ENCODE assay signal across 29 mouse cellular contexts in the genomic region with DNA sequence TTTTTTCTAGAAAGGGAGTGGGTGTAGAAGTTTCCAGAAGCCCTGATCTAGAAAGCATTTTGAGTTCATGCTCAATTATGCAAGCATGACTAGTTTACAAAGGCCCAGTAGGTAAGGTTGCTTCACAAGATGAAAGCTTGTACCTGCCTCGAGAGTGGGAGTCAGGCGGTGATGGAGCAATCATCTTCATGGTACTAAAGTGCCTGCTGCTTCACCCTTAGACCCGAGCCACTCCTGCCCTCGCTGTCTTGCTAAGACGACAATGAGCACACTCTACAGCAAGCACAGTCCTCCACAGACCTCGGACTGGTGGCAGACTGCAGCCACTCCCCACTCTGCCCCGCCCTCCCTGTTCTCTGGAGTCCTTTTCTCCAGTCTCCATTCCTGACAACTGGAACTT.
DNase-seq lines count a peak whose midpoint lies in the region; ATAC-seq and TF ChIP-seq lines count a peak whose summit lies in the region.
"Had no signal": no experiment of that assay in that cellular context is flagged by ENCODE, and none has a peak within 500 bp of the region (broad histone marks: within the 10 kb centered on the region; RNA-seq: fewer than 3 reads in every experiment).

No protein-coding gene starts in this region.

- no peak overlapping the region for H3K27ac ChIP-seq in forebrain, embryonic 11.5 days (ENCODE audit: low read depth, low read length)
- no peak overlapping the region for H3K27ac ChIP-seq in forebrain, postnatal 0 days (ENCODE audit: low read depth, low read length)
- H3K27ac ChIP-seq in layer of hippocampus, adult 2 months = peak overlapping the region; percentile 64
- H3K27ac ChIP-seq in left cerebral cortex, adult 2 months = no peak overlapping the region
- H3K27ac ChIP-seq: embryonic facial prominence, embryonic 10.5 days; embryonic facial prominence, embryonic 13.5 days; forebrain, embryonic 13.5 days; gastrocnemius, adult 2 months; heart, embryonic 10.5 days; heart, embryonic 13.5 days; hindbrain, embryonic 14.5 days had no signal

- TF ChIP-seq CTCF in forebrain, postnatal 0 days (IDR thresholded peaks at IDR 0.05; ENCODE audit: low read depth) = no peak
- no peak for TF ChIP-seq CTCF in layer of hippocampus, adult 2 months (conservative IDR thresholded peaks at IDR 0.05)
- no peak for TF ChIP-seq CTCF in left cerebral cortex, adult 2 months (IDR thresholded peaks at IDR 0.05)

- no peaks in the 10 kb centered on the region for H3K4me1 ChIP-seq in forebrain, embryonic 11.5 days (replicated peaks; ENCODE audit: control insufficient read depth, insufficient read depth, low read length)
- H3K4me1 ChIP-seq in forebrain, postnatal 0 days (ENCODE audit: insufficient read depth) = no peaks in the 10 kb centered on the region
- H3K4me1 ChIP-seq: embryonic facial prominence, embryonic 10.5 days; embryonic facial prominence, embryonic 13.5 days; forebrain, embryonic 13.5 days; heart, embryonic 10.5 days had no signal

- 76% methylated on average over 7 of the region's 7 CpGs for WGBS in forebrain, embryonic 11.5 days
- 81% methylated on average over 7 of the region's 7 CpGs for WGBS in forebrain, postnatal 0 days

- no peaks in the 10 kb centered on the region for H3K27me3 ChIP-seq in forebrain, embryonic 11.5 days (ENCODE audit: control insufficient read depth, insufficient read depth, low read length)
- H3K27me3 ChIP-seq in forebrain, postnatal 0 days (ENCODE audit: insufficient read depth, low read length) = no peaks in the 10 kb centered on the region
- H3K27me3 ChIP-seq: forebrain, embryonic 13.5 days; heart, embryonic 13.5 days had no signal

- no peaks in the 10 kb centered on the region for H3K9me3 ChIP-seq in forebrain, embryonic 11.5 days (ENCODE audit: control insufficient read depth, low read length)
- H3K9me3 ChIP-seq in forebrain, postnatal 0 days (ENCODE audit: low read length) = no peaks in the 10 kb centered on the region
- H3K9me3 ChIP-seq: embryonic facial prominence, embryonic 10.5 days; embryonic facial prominence, embryonic 13.5 days; forebrain, embryonic 13.5 days; heart, embryonic 10.5 days; heart, embryonic 13.5 days had no signal

- H3K4me3 ChIP-seq in forebrain, embryonic 11.5 days (ENCODE audit: low read depth, low read length) = no peak overlapping the region
- H3K4me3 ChIP-seq in forebrain, postnatal 0 days (ENCODE audit: low read depth, low read length) = no peak overlapping the region
- H3K4me3 ChIP-seq in layer of hippocampus, adult 2 months = no peak overlapping the region
- H3K4me3 ChIP-seq in left cerebral cortex, adult 2 months = no peak overlapping the region
- H3K4me3 ChIP-seq: embryonic facial prominence, embryonic 10.5 days; embryonic facial prominence, embryonic 13.5 days; erythroblast, embryonic 14.5 days; forebrain, embryonic 13.5 days; gastrocnemius, adult 2 months; heart, embryonic 10.5 days; heart, embryonic 13.5 days had no signal

- H3K9ac ChIP-seq in forebrain, embryonic 11.5 days (ENCODE audit: low read length) = no peak overlapping the region
- H3K9ac ChIP-seq in forebrain, postnatal 0 days = no peak overlapping the region
- H3K9ac ChIP-seq: embryonic facial prominence, embryonic 13.5 days; forebrain, embryonic 13.5 days; heart, embryonic 13.5 days; hindbrain, embryonic 14.5 days had no signal

- H3K4me2 ChIP-seq in forebrain, embryonic 11.5 days (ENCODE audit: low read depth, low read length, severe bottlenecking) = no peak overlapping the region
- H3K4me2 ChIP-seq in forebrain, postnatal 0 days (ENCODE audit: low read depth) = no peak overlapping the region
- H3K4me2 ChIP-seq: embryonic facial prominence, embryonic 13.5 days; forebrain, embryonic 13.5 days; heart, embryonic 13.5 days; hindbrain, embryonic 14.5 days had no signal

- intact Hi-C loops in left cerebral cortex, adult 2 months (cut with DNase I) = loop anchor here (5.0 kb wide), 1 partner anchor 63 kb away; no protein-coding TSS in a partner anchor

- H3K36me3 ChIP-seq in forebrain, embryonic 11.5 days (ENCODE audit: control insufficient read depth, insufficient read depth, low read length) = no peaks in the 10 kb centered on the region
- H3K36me3 ChIP-seq in forebrain, postnatal 0 days (ENCODE audit: insufficient read depth) = no peaks in the 10 kb centered on the region
- H3K36me3 ChIP-seq: embryonic facial prominence, embryonic 10.5 days; embryonic facial prominence, embryonic 13.5 days; heart, embryonic 10.5 days; heart, embryonic 13.5 days had no signal

- ATAC-seq in forebrain, embryonic 11.5 days (replicated peaks; ENCODE audit: low FRiP score) = no peak
- no peak for ATAC-seq in forebrain, postnatal 0 days
- ATAC-seq: activated CD4-positive, CD25-positive, alpha-beta regulatory T cell, adult 4 months; forebrain, embryonic 13.5 days; forebrain, embryonic 16.5 days had no signal

- DNase-seq in forebrain, embryonic 11.5 days (ENCODE audit: low spot score) = peak; percentile 33
- DNase-seq in forebrain, postnatal 0 days = no peak
- no peak for DNase-seq in layer of hippocampus, adult 2 months (ENCODE audit: low spot score in 2 of 2)
- DNase-seq in layer of hippocampus, postnatal 10 days (ENCODE audit: low spot score in 2 of 2) = no peak
- peak; percentile 18 for DNase-seq in lung, postnatal 10 days
- no peak for DNase-seq in lung, postnatal 14 days
- peak; percentile 7 to 58 for DNase-seq in lung, postnatal 4 days
- DNase-seq in left cerebral cortex, adult 2 months (ENCODE audit: extremely low spot score in 1 of 2, low spot score in 2 of 2) = no peak
- DNase-seq: adrenal gland, adult 8-10 months; adrenal gland, postnatal 25 days; cerebellum, adult 11-12 months; cerebellum, adult 8-10 months; cerebellum, postnatal 10 days; cerebellum, postnatal 36 days; embryo, embryonic 11 days; gastrocnemius, adult 2 months; gastrocnemius, postnatal 14 days; heart, adult 18-20 months; heart, postnatal 14 days; heart, postnatal 4 days had no signal

Comparison
In these comparisons a context has a peak if more than half of its experiments do, and no peak if none do; other contexts are left out.
1. DNase-seq: peak in forebrain, embryonic 11.5 days (single experiment), lung, postnatal 10 days (single experiment) and lung, postnatal 4 days (2 of 2); none in forebrain, postnatal 0 days (single experiment), layer of hippocampus, adult 2 months (0 of 2), layer of hippocampus, postnatal 10 days (0 of 2), lung, postnatal 14 days (single experiment) and left cerebral cortex, adult 2 months (0 of 2).